Mouse (Mus musculus) layer of hippocampus, adult 8-10 months (tissue): ENCODE results near the gene Gm43518. TPM values are rescaled to one million over a fixed set of nuclear protein-coding genes. Genes with fewer than 3 reads are reported as not detected.
A peak's percentile ranks its signal among the peaks of the same experiment; 100 is the strongest.

Experiments used
- DNase-seq, 2 experiments: peaks; one replicate each; pipeline ENCODE4 v3.0.0; 2022; ENCODE audit warnings: low spot score in 2 of 2
- total RNA-seq, 4 experiments: library from RNA; stranded (reverse); gene quantifications; 2 replicates each; pipeline ENCODE4 v1.2.4; 2022

Gene Gm43518
- 1 to 10 TPM in 3 of 4 experiments, under 1 TPM in 1; 0.87 to 2.4 (median 1.9) TPM for total RNA-seq

- DNase-seq = no peak
These were observed at the start of gene Gm43518 for GRCm38 (mm10) chr5:123927118-123927517. TSS of gene Gm43518 (plus strand) at chr5:123927418.

GRCm38 (mm10) chr5:123878056-123878455 lies 49.2 kb upstream of the Gm43518 start:
- no peak for DNase-seq

- no peak for DNase-seq
These were observed 47.3 kb upstream of the Gm43518 start, which contains the start of gene Hcar1 for GRCm38 (mm10) chr5:123879928-123880327. TSS of gene Hcar1 (minus strand) at chr5:123880020.

- no peak for DNase-seq
These were observed 46.4 kb upstream of the Gm43518 start for GRCm38 (mm10) chr5:123880778-123881177.

- DNase-seq = no peak
These were observed 43.3 kb upstream of the Gm43518 start for GRCm38 (mm10) chr5:123883891-123884290.

DNA sequence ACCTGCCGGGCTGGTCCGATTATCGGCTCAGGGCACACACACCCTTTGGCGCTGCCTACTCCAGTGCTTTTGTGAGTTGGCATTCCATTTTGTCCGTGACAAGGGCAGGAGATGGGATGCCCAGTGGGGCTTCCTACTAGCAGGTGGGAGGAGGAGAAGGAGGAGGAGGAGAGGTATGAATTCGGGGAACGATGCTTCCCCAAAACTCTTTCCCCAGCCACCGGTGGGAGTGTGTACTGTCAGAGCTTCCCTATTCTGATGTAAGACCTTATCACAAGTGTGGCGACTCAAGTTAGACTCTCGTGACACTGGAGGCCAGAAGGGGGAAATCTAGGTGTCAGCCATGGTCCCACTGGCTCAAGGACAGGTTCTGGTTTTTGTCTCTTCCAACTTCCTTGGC lies 42.9 kb upstream of the Gm43518 start:
- no peak for DNase-seq

- no peak for DNase-seq
These were observed 40.9 kb upstream of the Gm43518 start for GRCm38 (mm10) chr5:123886365-123886764.

DNA sequence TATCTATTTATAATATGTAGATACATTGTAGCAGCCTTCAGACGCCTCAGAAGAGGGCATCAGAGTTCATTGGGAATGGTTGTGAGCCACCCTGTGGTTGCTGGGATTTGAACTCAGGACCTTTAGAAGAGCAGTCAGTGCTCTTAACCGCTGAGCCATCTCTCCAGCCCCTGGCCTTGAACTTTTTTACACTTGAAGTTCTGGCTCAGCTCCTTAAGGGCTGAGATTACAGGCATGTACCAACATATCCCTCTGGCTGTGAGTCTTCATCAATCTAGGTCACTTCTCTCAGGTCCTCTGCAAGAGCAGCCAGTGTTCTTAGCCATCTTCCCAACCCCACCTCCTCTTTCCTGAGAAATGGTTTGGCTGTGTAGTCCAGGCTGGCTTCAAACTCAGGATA lies 36.9 kb upstream of the Gm43518 start:
- no peak for DNase-seq

DNA sequence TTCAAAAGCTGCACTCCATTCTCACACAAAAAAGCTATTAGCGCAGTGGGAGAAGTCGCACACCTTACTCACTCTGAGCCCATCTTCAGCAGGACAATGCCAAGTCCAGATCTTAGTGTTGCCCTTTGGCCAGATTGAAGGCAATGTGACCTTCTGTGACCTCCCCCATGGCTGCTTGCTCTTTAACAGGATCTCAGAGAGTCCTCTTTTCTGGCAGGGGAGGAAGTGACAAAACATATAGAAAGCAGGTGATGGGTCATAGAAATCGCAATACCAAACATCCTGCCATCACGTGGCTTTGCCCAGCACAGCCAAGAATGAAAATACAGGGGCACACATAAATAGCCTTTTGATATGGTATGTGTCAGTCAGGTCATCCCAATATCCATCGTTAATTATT lies 36.2 kb upstream of the Gm43518 start:
- DNase-seq = no peak

- DNase-seq = peak in 1 of 2 experiments; percentile 38
These were observed 35.5 kb upstream of the Gm43518 start for GRCm38 (mm10) chr5:123891669-123892068.

- no peak for DNase-seq
These were observed 33.7 kb upstream of the Gm43518 start for GRCm38 (mm10) chr5:123893520-123893919.

- no peak for DNase-seq
These were observed 30.8 kb upstream of the Gm43518 start for GRCm38 (mm10) chr5:123896395-123896794.

DNA sequence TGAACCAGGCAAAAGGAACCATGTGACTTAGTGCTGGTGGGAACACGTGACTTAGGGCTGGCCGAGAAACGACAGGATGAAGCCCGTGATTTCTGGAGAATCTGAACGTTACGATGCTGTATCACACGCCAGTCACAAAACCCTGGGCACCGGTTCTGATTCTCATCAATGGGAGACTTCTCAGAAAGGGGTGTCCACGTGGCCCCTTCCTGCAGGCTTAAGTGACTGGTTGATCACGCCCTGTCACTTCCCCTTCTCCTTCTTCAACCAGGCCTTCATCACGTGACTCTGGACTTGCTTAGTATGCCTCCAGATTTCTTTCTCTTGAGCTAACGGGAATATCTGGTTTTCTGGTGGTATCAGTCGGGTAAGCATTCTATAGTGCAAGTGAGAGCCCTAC lies 29.9 kb upstream of the Gm43518 start:
- no peak for DNase-seq

GRCm38 (mm10) chr5:123904059-123904672 lies 23.1 kb upstream of the Gm43518 start:
- DNase-seq = no peak

- no peak for DNase-seq
These were observed 20.9 kb upstream of the Gm43518 start for GRCm38 (mm10) chr5:123906146-123906975.

GRCm38 (mm10) chr5:123906976-123907630 lies 20.1 kb upstream of the Gm43518 start, which contains the start of gene Denr:
TSS of gene Denr (plus strand) at chr5:123907175.
- DNase-seq = peak; percentile 96 to 98

DNA sequence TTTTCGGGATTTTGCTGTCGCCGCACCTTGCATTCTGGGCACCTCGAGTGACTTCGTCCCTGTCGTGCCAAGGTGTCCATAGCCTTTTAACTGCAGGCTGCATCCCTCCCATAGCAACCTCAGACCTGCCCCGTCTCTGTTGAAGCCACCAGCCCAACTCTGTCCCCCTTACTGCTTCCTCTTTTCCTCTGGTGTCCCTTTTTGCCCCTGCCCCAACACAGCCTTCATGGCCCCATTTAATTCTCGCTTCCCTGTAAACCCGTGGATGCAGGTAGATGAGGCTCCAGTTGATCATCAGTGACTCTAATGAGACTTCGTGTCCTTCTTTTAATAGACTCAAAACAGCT lies 19.6 kb upstream of the Gm43518 start:
- no peak for DNase-seq

DNA sequence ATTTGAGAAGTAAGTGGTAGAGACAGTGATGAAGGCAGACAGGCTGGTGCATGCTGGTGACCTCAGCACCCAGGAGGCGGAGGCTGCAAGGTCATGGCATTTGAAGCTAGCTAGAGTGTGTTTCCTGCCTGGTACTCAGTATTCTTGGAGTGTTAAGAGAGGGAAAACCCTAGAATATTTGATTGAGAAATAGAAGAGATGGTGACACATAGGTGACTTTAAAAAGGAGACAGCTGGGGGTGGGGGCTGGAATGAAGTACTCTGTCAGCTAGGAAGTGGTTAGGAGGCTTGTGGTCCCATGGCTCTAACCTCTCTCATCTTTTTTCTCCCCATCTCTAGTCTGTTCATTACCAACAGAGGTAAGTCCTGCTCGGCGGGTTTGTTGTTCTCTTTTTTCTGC lies 12.4 kb upstream of the Gm43518 start:
- no peak for DNase-seq

GRCm38 (mm10) chr5:123922112-123922511 lies 5.1 kb upstream of the Gm43518 start:
- DNase-seq = no peak

GRCm38 (mm10) chr5:123930508-123930989 lies 3.3 kb downstream of the Gm43518 start, which contains the start of gene Ccdc62:
TSS of gene Ccdc62 (plus strand) at chr5:123930679.
- peak; percentile 88 to 89 for DNase-seq

DNA sequence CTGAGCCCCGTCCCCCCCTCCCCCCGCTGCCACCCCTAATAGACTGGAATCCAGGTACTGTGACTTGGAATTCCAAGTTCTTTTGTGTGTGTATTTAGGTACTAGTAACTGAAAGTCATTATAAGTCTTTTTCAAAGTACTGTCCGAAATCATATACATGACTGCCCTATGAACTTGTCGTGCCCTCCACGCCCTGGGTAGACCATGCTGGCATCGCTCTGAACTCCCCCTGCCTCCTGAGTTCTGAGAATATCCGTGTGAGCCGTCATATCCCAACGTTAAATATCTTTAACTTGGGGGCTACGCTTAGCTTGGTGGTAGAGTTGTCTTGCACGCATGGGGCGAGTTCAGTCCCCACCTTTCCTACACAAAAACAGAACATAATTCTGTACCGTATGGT lies 3.9 kb downstream of the Gm43518 start:
- no peak for DNase-seq

GRCm38 (mm10) chr5:123932927-123933326 lies 5.7 kb downstream of the Gm43518 start:
- DNase-seq = no peak
